Mouse (Mus musculus) left cerebral cortex, adult 8-10 months (tissue): ENCODE measurements around the gene Pou4f2. TPM values are rescaled to one million over a fixed set of nuclear protein-coding genes. Genes with fewer than 3 reads are reported as not detected.

Experiments
- DNase-seq, 2 experiments: peaks; one replicate each; pipeline ENCODE4 v3.0.0; 2022; ENCODE audit warnings: low spot score in 2 of 2
- total RNA-seq, 4 experiments: library from RNA; stranded (reverse); gene quantifications; 2 replicates each; pipeline ENCODE4 v1.2.4; 2022

Pou4f2 gene
- total RNA-seq = under 1 TPM in 1 of 4 experiments, not detected in 3; 0.19 TPM

DNA sequence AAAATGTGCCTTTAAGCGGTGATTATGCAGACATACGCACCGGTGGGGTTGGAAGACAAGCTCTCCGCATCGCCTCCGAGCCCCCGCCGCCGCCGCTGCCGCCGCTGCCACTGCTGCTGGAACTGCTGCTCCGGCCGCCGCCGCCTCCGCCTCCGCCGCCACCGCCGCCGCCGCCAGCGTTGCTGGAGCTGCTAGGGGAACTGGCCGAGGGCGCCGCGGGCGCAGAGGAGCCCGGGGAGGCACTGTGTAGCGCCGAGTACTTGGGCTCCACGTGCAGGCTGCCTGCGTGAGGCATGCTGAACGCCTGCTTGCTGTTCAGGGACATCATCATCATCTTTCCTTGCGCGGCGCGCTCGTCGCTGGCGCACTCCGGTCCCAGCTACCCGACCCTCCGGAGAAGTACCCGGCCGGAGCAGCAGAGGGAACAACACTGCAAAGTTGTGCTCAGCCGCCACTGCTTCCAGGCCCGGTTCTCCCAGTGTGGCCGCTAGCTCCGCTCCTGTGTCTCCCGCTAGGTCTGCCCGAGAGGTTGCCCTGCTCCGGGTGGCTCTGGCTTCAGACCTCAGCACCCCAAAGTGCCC lies at the start of gene Pou4f2:
Gene Pou4f2 (minus strand): TSS at position 575 of the 581 bp plus-strand sequence.
- peak in 1 of 2 experiments; percentile 28 for DNase-seq

DNA sequence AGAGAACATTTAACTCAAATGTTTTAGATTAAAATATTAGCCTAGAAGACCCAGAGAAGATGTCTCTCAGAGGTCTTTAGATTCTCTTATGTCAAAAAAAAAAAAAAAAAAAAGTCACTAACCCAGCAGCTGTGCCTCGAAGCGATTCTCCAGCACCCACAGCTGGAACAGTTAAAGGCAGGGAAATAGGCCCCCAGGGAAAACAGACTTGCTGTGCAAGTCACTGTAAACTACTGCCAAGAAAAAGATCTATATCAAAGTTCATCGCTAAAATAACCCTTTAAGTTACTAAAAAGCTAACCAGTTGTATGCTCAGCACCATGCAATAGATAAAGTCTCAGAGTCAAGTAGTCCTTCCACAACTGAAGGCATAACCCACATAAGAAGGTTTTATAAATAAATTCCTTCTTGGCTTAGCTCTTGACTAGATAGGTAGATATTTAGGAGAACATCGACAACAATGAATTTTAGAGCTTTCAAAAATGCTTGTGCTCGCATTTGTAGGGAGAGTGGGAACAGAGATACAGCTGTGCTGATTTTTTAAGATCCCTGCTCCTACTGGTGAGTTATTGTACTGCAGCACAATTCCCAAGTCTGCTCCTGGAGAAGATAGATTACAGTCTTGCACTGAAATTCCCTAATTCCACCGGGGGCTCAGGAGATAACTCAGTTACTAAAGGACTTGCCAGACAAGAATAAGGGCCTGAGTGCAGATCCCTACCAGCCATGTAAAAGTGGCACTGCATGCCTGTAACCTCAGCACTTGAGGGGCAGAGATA lies 40.8 kb upstream of the Pou4f2 start:
- no peak for DNase-seq

- DNase-seq = no peak
Measured at GRCm38 (mm10) chr8:78467889-78468288, 31.4 kb upstream of the Pou4f2 start.

GRCm38 (mm10) chr8:78463941-78464340 lies 27.5 kb upstream of the Pou4f2 start:
- no peak for DNase-seq

- no peak for DNase-seq
Measured at GRCm38 (mm10) chr8:78456441-78456840, 20.0 kb upstream of the Pou4f2 start.

GRCm38 (mm10) chr8:78442781-78443180 lies 6.3 kb upstream of the Pou4f2 start:
- DNase-seq = no peak

DNA sequence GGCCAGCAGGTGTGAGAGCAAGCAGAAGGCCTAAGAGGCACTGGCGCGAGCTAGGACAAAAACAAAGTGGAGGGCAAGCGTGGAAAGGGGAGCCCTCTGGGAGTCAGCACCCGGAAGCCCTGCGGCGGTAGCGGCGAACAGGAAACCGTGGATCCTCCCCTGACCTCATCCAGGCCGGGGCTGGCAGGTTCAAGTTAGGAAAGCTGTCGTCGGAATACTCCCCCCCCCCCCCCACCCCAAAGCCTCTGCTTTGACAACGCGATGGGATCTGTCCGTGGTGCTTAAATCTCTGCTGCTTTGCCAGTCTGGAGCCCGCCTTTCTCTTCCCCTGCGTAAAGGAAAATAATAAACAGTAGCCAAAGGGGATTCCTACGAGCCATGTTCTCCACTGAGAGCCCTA lies 1.7 kb upstream of the Pou4f2 start:
- no peak for DNase-seq

- DNase-seq = no peak
Measured at GRCm38 (mm10) chr8:78437140-78438045, 948 bp upstream of the Pou4f2 start.

- no peak for DNase-seq
Measured at GRCm38 (mm10) chr8:78436661-78437060, 216 bp upstream of the Pou4f2 start.

- DNase-seq = no peak
Measured at GRCm38 (mm10) chr8:78435624-78435960, 853 bp downstream of the Pou4f2 start.

GRCm38 (mm10) chr8:78434823-78435623 lies 1.4 kb downstream of the Pou4f2 start:
- DNase-seq = no peak

- no peak for DNase-seq
Measured at GRCm38 (mm10) chr8:78434340-78434739, 2.1 kb downstream of the Pou4f2 start.

DNA sequence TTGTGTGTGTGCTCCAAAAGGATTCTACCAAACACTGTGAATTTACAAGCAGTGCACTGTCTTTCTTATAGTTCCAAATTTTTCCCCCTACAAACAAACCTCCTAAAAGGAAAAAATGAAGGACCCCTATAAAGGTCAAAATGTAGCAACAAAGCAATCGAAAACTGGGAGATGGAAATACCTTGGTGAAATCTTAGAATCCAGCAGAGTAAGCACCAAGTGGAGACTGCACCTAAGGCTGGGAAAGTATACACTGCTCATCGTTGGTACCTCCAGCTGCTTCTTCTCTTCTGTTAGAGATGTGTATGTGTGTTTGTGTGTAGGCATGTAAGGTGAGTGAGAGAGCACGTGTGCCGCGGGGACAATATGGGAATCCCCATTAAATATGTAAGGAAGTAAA lies 3.1 kb downstream of the Pou4f2 start:
- no peak for DNase-seq

DNA sequence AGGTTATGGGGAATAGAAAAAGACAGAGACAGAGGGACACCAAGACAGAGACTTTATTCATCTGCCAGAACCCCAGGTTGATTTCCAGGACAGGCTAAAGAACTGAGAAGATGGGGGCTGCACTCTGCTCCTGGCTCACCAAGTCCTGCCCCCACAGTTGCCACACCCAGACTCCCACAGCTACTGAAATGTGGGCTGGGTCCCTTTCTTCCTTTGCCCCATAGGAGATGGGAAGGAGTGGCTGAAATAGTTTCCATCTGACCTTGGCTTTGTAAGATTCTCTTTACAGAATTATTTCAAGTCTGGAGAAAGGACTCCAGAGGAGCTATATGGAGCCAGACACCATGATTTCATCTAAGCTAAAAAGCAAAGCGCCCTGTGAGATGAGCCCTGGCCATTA lies 4.0 kb downstream of the Pou4f2 start:
- no peak for DNase-seq

GRCm38 (mm10) chr8:78431356-78431755 lies 5.1 kb downstream of the Pou4f2 start:
- DNase-seq = no peak

DNA sequence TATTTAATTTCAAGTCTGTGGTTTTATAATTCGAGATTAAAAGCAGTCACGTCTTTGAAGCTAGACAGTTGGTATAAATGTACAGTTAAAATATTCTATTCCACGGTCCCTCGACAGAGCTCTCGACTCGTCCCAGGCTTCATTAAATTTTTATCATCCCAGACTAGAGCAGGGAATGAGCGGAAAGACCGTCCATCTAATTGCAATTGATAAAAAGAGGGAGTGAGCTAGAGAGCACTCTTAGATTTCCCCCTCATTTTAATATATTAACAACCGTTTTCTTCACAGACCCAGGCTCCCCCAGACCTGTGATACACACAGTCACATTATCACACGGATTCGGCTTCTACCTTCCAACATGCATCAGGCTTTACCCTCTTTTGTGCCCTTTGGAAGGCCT lies 8.3 kb downstream of the Pou4f2 start:
- DNase-seq = no peak

- DNase-seq = no peak
Measured at GRCm38 (mm10) chr8:78427769-78428130, 8.7 kb downstream of the Pou4f2 start.

DNA sequence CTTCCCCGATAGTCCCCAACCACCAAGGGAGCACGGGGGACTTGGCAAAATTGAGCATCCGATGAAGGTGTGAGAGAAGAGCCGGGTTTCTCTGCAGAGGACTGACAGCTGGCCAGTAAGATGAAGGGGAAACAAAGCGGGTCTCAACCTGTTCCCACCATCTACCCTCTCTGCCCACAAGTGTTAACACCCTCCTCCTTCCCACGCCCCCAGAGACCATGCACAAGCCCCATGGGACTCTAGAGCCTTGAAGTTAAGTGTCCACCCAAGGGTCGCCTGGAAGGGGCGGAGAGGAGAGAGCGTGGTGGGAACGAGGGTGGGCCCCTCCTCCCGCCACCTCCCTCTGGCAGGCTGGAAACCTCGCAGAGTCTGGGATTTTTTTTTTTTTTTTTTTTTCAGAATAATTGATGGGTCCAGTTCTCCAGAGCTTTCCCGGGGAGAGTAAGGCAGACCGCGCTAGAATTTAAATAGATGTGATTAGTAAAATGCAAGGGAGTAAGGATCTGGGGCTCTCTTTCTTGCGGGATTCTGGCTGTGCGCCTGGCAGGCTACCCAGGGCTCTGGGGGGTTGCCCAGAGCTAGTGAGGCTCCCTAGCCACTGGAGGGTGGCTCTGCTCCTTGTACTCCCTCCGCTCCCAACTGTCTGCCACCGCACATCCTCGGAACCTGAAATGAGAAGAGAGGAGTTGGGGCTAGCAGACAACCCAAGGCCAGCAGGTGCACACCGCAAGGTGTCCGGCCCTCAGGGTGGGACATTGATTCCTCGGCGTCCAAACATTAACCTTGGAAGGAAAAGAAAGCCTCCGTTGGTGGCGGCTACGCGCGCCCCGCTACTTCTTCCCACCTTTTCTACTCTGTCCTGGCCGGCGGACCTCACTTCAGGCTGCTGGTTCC lies 9.3 kb downstream of the Pou4f2 start:
- DNase-seq = no peak

DNA sequence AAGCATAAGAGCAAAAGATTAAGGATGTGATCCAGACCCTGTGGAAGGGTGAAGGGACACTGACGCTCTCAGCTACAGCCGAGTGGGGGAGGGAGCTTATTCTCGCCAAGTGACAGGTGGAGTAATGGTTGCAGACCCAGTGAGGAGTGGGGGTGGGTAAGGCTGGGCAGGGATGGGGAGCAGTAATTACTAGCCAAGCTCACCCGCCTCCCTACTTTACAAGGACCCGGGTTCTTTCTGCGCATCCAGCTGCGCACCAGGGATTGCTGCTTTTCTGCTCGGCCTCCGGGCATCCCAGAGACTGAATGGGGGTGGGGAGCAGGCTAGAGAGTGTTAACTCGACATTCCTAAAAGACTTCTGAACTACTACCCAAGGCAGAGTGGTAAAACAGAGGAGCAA lies 10.0 kb downstream of the Pou4f2 start:
- no peak for DNase-seq

- no peak for DNase-seq
Measured at GRCm38 (mm10) chr8:78423937-78424336, 12.5 kb downstream of the Pou4f2 start.
